Mouse (Mus musculus): ENCODE data around the gene Arid1b.
A peak's percentile ranks its signal among the peaks of the same experiment; 100 is the strongest.

Arid1b gene

DNA sequence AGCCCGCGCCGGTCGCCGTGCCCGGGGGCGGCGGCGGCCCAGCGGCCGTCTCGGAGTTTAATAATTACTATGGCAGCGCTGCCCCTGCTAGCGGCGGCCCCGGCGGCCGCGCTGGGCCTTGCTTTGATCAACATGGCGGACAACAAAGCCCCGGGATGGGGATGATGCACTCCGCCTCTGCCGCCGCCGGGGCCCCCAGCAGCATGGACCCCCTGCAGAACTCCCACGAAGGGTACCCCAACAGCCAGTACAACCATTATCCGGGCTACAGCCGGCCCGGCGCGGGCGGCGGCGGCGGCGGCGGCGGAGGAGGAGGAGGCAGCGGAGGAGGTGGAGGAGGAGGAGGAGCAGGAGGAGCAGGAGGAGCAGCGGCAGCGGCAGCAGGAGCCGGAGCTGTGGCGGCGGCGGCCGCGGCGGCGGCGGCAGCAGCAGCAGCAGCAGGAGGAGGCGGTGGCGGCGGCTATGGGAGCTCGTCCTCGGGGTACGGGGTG, 1.5 kb downstream of the Arid1b start:
- peak; percentile 77 for DNase-seq (ENCODE audit: low read depth)

DNA sequence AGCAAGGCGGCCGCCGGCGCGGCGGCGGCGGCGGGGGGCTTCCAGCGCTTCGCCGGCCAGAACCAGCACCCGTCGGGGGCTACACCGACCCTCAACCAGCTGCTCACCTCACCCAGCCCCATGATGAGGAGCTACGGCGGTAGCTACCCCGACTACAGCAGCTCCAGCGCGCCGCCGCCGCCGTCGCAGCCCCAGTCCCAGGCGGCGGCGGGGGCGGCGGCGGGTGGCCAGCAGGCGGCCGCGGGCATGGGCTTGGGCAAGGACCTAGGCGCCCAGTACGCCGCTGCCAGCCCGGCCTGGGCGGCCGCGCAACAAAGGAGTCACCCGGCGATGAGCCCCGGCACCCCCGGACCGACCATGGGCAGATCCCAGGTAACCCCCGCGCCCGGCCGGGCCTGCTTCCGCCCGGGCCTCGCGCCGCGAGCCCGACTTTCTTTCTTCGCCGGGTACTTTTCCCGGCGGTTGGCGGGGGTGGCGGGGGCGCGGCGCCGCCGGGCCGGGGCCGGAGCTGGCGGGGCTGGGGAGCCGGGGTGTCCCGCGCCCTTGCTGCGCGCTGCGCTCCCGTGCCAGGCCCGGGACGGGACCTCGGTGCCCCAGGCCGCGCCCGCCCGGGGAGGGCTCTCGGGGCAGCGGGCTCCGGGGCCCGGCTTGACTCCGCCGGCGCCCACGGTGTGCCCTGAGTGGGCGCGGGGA, 2.1 kb downstream of the Arid1b start:
- DNase-seq (ENCODE audit: low read depth): peak; percentile 73

DNA sequence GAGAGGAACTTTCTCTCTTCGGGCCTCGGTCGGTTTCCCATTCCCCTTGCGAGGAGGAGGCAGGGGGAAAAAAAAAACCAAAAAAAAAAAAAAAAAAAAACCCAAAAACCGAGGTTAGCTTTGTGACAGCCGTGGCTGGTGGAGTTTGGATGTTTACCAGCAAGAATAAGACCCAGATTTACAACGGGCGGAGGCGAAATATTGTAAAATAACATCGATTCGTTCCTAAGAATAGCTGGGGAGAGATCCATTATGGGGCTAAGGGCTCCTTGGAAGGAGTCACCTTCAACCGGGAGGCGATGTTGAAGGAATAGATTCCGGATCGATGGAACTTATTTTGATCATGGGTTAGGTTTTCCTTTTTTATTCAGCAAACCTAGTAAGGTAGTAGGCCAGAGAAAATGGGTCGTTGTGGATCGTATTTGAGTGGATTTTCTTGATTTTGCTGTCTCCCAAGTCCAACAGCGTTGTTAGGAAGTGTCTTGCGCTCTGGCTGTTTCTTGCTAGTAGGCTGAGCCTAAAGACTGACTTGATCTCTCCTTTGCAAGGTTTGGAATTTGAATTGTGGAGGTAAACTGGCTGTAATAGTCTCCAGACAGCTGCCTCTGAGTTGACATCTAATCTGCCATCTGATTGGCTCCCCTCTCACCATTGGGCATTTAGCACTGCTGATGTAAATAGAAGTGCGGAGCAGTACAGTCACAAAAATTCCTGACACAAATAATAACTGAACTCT, 2.9 kb downstream of the Arid1b start:
- DNase-seq (ENCODE audit: low read depth): peak; percentile 83

DNA sequence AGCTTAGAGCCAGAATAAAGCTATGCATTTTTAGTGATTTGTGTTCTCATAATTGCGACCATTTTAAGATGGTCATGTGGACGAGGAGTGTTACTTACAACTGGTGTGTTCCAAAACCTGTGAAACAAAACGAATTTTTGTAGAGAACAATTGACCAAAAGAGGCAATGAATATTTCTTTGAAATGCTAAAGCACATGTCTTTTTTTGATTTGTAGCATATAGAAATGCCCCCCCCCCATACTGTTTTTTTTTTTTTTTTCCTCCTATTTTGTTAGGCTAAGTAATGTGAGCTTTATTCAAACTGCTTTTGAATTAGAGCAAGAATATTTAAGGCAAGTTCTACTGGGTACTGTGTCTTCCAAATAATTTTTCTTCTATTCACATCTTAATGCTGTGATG, 3.8 kb downstream of the Arid1b start:
- DNase-seq (ENCODE audit: low read depth): no peak

DNA sequence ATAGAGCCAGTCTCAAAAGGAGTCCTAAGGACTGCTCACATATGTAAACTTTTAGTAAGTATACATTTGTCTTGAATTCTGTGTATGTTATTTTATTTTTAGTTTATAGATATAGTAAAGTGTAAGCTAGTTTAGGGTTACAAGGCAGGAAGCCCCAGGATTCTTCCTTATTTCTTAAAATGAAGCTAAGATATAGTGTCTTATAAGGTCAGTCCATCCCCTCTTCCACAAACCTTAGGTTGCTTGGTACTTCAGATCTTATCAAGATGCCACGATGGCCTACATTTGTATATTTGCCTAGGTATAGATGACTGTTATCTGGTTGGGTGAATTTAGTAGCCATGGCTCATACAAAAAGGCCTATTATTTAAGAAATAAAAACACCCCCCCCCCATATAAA, 5.1 kb downstream of the Arid1b start:
- no peak for DNase-seq (ENCODE audit: low read depth)

DNA sequence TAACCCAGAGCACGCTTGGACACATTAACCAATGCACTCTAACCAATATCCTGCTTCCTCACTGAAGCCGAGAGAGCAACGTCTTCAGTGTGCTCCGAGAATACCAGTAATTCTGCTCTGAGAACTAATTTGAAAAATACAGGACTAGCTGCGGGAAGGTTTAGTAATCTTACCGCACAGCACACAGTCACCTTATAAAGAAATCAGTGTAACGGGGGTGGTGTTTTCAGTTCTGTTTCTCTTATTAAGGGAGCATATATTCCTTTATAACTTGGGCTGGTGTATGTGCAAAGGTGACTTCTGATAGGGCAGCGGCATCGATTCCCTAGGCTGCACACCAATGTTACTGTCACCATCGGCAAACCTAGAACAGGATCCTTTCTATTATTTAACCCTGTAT, 5.9 kb downstream of the Arid1b start:
- no peak for DNase-seq (ENCODE audit: low read depth)

DNA sequence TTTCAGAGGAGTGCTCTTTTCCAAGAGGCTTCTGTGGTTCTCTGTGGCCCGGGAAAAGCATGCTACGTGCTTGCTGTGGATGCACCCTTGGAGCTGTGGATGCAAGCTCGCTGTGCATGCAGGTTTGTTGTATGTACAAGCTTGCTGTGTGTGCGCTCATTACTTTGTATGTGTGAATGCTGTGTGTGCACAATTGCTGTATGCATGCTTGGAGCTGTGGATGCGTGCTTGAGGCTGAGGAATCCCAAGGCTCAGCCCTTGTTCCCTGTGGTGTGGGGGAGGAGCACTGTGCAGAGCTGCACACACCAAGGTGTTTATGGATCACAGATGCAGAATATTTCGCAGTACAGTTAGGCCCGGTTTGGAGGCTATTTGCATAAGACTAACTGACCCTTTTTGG, 6.7 kb downstream of the Arid1b start:
- DNase-seq (ENCODE audit: low read depth): no peak

DNA sequence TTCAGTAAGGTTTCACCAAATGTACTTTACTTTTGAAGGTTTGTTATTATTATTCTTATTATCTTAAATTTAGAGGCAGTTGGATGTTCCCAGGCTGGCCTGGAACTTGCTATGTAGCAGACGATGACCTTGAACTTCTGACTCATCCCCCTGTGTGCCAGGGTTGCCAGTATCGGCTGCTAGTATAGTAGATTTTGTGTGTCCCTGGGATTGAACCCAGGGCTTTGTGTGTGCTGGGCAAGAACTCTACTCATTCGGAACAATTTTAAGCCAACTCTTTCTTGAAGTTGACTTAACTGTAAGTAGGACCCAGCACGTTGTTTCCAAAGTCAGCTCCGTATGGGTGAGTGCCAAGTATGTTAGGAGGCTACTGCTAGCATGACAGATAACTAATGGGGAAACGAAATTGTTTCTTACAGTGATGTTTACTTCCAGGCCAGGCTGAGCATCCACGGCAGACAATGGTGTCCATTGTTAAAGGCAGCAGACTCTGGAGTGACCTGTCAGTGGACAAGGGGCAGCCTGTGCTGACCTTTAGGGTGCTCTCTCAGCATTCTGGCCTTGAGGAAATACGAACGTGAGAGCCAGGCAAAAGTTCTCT, 7.5 kb downstream of the Arid1b start:
- peak; percentile 49 for DNase-seq (ENCODE audit: low read depth)

DNA sequence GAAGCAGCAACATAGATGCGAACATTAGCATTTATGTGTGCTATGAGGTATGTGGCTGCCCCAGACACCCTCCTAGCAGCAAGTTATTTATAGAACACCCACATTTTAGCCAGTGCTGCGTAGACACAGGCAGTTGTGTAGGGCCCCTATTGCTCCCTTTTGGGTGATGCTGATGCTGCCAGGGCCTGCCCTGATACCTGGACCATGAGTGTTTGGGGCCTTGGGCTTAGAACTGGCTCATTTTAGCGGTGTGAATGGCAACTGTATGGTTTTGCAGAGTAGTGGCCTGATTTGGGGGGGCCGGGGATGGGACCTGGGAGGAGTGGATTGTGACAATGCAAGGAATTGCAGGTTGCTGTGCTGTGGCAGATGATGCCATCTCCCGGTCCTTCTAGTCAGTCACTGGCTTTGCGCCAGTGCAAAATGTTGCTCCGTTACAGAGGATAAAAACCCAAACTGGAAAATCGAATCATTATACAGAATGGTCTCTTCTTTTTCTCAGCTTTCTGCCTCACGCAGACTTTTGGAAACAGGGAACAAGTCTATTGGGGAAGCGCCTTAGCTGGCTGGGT, 8.9 kb downstream of the Arid1b start:
- no peak for DNase-seq (ENCODE audit: low read depth)

DNA sequence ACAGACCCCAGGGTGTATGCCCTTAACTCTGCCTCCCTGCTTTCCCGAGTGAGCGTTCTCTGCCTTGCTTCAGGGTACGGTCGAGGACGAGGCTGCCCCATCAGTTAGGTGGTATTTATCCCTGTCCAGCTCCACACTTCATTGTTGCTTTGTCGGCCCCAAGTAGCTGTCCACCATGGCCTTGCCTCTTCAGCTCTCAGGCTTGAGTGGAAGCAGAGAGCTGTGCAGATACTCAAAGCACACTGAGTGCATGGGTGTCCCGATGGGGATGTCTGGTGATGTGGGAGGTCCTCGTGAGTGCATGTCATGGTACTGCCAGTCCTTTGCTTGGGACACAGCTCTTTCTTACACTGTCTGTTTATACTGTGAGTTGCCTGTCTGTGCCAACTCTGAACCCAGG, 10.1 kb downstream of the Arid1b start:
- no peak for DNase-seq (ENCODE audit: low read depth)

DNA sequence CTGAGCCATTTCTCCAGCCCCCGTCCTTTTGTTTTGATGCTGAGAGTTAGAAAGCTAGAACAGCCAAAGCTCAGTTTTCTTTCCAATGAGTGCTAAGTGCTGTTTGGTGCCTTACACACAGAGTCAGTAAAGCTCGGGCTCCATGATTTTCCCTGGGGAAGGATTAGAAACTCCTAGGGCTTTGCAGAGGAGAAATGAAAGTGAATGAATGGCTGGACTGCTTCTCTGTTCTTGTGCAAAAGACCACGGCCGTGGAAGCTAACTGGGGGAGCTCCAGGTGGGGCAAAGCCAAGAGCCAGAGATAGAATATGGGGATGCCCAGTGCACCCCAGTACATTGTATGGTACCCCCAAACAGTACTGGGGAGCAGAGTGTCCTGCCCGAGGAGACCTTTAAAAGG, 10.6 kb downstream of the Arid1b start:
- DNase-seq (ENCODE audit: low read depth): no peak

DNA sequence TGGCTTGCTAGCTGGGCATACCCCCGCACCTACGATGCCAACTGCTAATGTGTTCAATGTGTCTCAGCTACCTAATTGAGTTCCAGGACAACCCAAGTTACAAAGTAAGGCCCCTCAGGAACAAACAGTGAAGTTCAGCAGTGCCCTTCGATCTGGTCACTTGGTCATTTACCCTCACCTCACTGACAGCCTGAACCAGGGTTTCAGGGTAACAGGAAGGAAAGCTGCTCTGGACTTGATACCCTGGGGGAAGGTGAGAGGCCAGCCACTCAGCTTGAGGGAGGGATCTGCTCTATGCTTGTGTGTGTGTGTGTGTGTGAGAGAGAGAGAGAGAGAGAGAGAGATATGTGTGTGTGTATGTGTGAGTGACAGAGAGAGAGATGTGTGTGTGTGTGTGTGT, 11.2 kb downstream of the Arid1b start:
- no peak for DNase-seq (ENCODE audit: low read depth)

DNA sequence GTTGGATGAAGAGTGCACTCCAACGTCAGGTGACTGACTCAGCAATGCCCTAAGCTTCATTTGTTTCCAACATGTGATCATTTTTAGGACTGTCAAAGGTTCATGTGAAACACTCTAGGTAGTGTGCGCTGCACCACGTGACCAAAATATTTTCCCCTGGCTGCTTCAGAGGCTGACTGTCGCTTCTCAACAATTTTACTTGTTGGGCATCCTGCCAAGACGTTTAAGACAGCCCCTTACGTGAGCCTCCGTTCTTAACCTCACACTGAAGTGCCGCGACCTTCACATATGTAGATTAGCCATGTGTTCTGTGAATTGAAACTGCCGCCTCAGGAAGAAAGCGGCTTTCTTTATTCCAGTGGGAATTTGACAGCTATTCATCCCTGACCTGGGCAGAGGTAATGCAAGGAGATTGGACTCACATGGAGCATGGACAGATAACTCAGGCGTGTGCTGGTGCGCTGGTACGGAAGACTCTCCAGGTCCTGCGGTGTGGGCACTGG, 13.1 kb downstream of the Arid1b start:
- DNase-seq (ENCODE audit: low read depth): peak; percentile 24

DNA sequence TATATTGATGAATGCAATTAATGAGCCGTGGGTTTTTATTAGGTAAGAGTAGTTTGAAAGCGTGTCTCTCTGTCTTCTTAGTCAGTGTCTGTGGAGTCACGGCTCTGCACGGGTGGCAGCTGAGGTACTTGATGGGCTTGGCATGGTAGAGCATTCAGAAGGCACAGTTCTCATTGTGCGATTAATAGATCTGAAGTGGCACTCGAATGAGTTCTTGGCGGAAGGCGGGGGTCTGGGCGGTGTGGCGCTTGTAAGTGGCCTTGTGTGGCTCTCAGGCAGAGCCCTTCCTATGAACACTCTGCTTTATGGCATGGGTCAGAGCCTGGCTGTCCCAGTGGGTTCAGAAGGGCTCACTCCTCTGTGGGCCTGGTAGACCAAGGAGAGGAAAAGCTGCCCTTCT, 14.1 kb downstream of the Arid1b start:
- DNase-seq (ENCODE audit: low read depth): no peak

DNA sequence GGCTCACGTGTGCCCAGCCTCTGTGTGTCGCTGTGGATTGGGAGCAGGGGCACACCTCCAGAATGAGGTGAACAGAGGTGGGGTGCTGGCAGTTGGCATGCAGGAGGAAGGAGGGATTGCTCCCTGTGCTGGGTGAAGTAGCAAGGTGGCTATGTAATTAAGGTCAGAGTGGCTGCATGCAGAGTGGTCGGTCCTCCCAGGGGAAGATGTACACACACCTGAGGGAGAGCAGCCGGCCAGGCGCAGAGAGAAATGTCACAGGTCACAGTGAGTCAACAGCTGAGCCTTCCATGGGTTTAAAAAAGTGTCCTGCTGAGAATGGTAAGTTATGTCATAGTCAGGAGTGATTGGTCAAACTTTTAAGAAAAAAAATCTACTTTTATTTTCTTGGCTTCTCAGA, 14.6 kb downstream of the Arid1b start:
- no peak for DNase-seq (ENCODE audit: low read depth)

DNA sequence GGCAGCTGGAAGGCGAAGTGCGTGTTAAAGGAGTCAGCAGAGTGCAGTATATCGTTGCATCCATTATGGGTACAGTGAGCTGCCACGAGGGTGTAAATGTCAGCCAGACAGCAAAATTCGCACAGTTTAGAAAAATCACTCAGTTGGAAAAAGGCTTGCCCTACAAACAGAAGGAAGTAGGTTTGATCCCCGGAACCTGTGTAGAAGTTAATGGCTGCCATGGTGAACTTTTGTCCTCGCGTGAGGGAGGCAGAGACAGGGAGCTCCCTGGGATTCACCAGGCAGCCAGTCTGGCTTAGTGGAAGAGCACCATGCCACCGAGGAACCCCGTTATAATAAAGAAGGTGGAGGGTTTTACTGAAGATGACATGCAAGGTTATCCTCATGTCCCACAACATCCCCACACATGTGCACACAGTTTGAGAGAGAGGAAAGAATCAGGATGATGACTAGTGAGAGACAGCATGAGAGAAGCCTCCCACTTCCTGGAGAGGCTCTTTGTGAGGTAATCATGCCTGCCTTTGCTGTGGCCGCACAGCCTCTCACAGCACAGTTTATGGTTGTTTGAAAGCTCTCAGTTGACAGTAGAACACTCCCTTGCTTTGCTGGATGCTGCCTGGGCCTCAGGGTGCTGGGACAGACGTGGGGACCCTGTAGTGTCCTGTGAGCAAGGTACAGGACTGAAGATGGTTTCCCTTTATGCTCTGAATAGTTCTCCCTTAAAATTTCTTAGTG, 15.6 kb downstream of the Arid1b start:
- DNase-seq (ENCODE audit: low read depth): no peak

DNA sequence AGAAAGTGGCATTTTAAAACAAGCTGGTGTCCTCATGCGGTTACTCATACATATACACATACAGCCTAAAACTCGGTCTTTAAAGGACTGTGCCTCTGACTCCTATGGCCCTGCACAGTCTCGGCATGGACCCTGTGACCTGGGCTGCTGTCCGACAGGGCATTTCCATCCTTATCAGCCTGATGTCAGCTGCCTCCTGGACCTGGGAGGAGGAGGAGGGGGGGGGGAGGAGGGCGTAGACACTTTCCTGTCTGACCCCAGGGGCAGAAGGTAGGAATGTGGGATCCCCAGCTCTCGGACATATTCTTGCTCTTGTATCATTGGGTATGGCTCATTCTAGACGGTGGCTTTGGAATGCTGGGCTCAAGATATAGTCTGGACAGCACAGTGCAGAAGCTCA, 16.6 kb downstream of the Arid1b start:
- no peak for DNase-seq (ENCODE audit: low read depth)

DNA sequence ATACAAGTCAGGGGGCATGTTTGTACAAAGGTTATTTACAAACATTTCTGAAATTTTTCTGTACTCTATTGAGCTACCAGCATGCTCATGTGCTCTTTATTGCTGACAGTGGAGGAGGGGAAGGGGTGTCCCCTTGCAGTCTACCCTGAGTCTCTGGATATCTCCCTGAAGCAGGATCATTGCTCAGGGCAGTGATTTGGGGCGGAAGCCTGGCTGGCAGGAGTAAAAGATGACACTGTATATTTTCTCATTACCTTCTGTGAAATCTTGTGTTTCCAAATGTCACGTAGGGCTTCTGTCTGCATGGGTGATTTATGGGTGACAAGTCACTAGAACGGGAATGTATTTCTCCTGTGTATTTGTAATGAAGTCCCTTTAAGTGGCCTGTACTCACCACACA, 18.0 kb downstream of the Arid1b start:
- DNase-seq (ENCODE audit: low read depth): no peak

DNA sequence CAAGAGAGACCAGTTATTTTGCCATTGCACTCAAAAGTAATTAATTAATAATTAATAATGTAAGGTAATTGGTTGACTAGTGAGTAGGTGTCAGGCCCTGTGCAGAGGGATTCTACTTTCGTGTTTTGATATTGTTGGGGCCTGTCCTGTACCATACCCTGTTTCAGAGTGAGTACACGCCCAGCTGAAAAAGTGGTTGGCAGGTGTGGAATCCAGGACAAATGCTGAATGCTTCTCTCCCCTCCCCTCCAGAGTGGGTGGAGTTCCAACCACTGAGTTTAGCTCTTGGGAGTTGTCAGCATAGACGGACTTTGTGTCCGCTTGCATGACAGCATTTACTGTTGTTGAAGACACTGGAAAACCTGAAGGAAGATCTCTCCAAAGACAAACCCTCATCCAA, 18.4 kb downstream of the Arid1b start:
- DNase-seq (ENCODE audit: low read depth): no peak

DNA sequence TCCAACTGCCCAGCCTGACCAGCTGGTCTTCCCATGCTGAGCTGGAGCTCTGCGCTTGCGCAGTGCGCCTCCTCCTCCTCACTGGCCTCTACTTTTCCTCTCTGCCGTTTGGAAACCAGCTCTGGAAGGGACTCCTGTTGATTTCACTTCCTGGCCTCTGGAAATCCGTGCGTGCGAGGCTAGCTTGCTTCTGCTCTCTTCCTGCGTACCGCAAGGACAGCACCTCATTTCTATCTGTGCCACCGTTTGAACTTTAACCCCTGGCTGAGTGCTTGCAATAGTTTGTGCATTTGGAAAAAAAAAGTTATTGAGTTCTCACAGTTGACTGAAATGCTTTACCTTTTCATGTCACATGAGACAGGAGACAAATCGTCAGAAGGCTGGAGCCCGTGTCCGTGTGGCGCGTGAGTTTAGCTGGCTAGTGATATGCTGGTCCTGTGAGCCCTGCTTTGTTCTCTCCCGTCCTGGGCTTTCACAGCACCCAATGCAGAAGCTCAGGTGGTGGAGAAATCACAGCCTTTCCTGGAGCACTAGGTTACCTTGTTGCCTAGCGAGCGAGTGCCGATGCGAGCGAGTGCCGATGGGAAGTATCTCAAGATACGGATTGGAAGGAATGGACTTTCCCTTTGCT, 20.3 kb downstream of the Arid1b start:
- no peak for DNase-seq (ENCODE audit: low read depth)

DNA sequence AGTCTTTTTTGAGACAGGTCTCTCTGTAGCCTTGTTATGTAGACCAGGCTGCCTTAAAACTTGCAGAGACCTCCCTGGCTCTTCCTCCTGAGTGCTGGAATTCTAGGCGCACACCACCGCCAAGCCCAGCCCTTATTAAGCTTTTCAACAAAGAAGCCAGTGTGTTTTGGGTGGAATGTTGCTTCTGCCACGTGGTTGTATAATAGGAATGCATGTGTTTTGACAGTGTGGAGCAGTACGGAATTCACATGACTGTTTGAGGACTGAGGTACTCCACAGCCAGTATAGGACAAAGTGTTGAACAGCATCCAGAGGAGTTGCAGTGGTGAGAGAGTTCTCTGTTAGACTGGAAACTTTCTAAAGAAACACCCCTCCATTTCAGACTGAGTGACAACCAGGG, 22.3 kb downstream of the Arid1b start:
- peak; percentile 36 for DNase-seq (ENCODE audit: low read depth)

DNA sequence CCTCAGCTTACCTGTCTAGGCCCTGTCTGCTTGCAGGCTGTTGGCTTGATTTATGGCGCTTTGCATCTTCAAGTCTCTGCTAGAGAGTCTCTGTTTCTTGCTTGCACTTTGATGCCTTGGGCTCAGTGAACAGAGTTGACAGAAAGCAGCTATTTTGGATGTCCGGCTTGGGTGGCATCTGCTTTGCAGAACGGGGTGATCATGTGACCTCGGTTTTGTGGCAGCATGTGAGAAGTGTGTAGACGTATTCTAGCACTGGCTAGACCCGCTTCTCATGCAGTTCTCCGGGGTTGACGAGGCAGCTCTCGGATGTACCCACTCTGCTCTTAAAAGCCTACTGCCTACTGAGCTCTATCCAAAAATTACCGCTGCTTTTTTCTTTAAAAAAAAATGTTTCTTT, 22.9 kb downstream of the Arid1b start:
- DNase-seq (ENCODE audit: low read depth): no peak
